ENCODE assay signal across 8 mouse cellular contexts in the genomic region with DNA sequence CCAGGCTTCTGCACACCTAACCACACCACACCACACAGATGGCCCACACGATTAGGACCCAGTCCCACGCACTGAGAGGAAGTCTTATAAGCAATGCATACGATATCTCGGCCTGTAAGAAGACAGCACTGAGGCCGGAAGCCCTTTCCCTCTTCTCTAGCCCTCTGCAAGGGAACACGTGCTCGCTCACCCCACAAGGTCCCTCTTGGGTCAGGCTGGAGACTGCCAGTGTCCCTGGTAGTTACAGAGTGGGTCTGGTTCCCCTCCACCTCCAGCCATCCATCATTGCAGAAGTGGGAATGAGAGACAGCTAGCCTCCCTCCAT. TPM values are rescaled to one million over a fixed set of nuclear protein-coding genes. Genes with fewer than 3 reads are reported as not detected.
A peak's percentile ranks its signal among the peaks of the same experiment; 100 is the strongest.
DNase-seq lines count a peak whose midpoint lies in the region; ATAC-seq and TF ChIP-seq lines count a peak whose summit lies in the region.

No protein-coding gene starts in this region.

- H3K36me3 ChIP-seq in embryonic facial prominence, embryonic 14.5 days (ENCODE audit: control insufficient read depth, insufficient read depth, low read length), result 0 out of 2 replicates have a peak, but pooled peaks cover 7% of the 10 kb centered on the region
- peaks cover 7% of the 10 kb centered on the region for H3K36me3 ChIP-seq in intestine, embryonic 14.5 days (ENCODE audit: control insufficient read depth, insufficient read depth, low read length)

- TF ChIP-seq CTCF in gastrocnemius, adult 2 months (IDR thresholded peaks at IDR 0.05), result no peak

- no peak for DNase-seq in gastrocnemius, adult 2 months
- no peak for DNase-seq in gastrocnemius, postnatal 36 days
- no peak for DNase-seq in embryonic facial prominence, embryonic 14.5 days (ENCODE audit: low spot score)
- no peak for DNase-seq in intestine, embryonic 14.5 days (ENCODE audit: low spot score)
- peak; percentile 52 for DNase-seq in thymus, postnatal 0 days (ENCODE audit: low spot score)
- no peak for DNase-seq in gastrocnemius, postnatal 10 days
- no peak for DNase-seq in cerebellum, adult 9-11 months

- H3K4me2 ChIP-seq in embryonic facial prominence, embryonic 14.5 days (ENCODE audit: low read depth, low read length), result peak overlapping the region; percentile 83
- peak overlapping the region; percentile 71 for H3K4me2 ChIP-seq in intestine, embryonic 14.5 days (ENCODE audit: low read length)

- 23% methylated on average over 7 of the region's 7 CpGs for WGBS in embryonic facial prominence, embryonic 14.5 days
- 35% methylated on average over 7 of the region's 7 CpGs for WGBS in intestine, embryonic 14.5 days

- H3K4me3 ChIP-seq in gastrocnemius, adult 2 months, result peak overlapping the region; percentile 98
- H3K4me3 ChIP-seq in embryonic facial prominence, embryonic 14.5 days (ENCODE audit: low read depth, low read length), result peak overlapping the region; percentile 84
- peak overlapping the region; percentile 88 for H3K4me3 ChIP-seq in intestine, embryonic 14.5 days (ENCODE audit: low read depth, low read length)

- intact Hi-C loops in gastrocnemius, adult 2 months (cut with DNase I), result loop anchor here (1.0 kb wide), 1 partner anchor 11 kb away; no protein-coding TSS in a partner anchor
- intact Hi-C loops in gastrocnemius, postnatal 36 days (cut with DNase I), result no loop called here

- peaks cover 40% of the 10 kb centered on the region for H3K4me1 ChIP-seq in embryonic facial prominence, embryonic 14.5 days (ENCODE audit: control insufficient read depth, insufficient read depth, low read length)
- H3K4me1 ChIP-seq in intestine, embryonic 14.5 days (replicated peaks; ENCODE audit: control insufficient read depth, insufficient read depth, low read length), result peaks cover 48% of the 10 kb centered on the region

- H3K9me3 ChIP-seq in embryonic facial prominence, embryonic 14.5 days (ENCODE audit: control insufficient read depth, low read length), result no peaks in the 10 kb centered on the region
- no peaks in the 10 kb centered on the region for H3K9me3 ChIP-seq in intestine, embryonic 14.5 days (ENCODE audit: control insufficient read depth, low read length)

- peak overlapping the region; percentile 96 for H3K9ac ChIP-seq in embryonic facial prominence, embryonic 14.5 days (ENCODE audit: low read depth, low read length)
- H3K9ac ChIP-seq in intestine, embryonic 14.5 days (ENCODE audit: low read length), result peak overlapping the region; percentile 96

- H3K27ac ChIP-seq in gastrocnemius, adult 2 months, result peak overlapping the region; percentile 58
- H3K27ac ChIP-seq in embryonic facial prominence, embryonic 14.5 days (replicated peaks; ENCODE audit: low read depth, low read length), result 0 out of 2 replicates have a peak overlapping the region, but pooled peaks have one; percentile 13
- H3K27ac ChIP-seq in intestine, embryonic 14.5 days (ENCODE audit: low read depth), result no peak overlapping the region

- no peak for ATAC-seq in embryonic facial prominence, embryonic 14.5 days (ENCODE audit: low read depth)
- ATAC-seq in intestine, embryonic 14.5 days (replicated peaks; ENCODE audit: low FRiP score, low TSS enrichment, low read depth), result no peak
- peak; percentile 27 for ATAC-seq in megakaryocyte progenitor cell, adult 5-6 weeks (replicated peaks; ENCODE audit: poor library complexity)

- no peaks in the 10 kb centered on the region for H3K27me3 ChIP-seq in embryonic facial prominence, embryonic 14.5 days (replicated peaks; ENCODE audit: control insufficient read depth, insufficient read depth, low read length)
- no peaks in the 10 kb centered on the region for H3K27me3 ChIP-seq in intestine, embryonic 14.5 days (replicated peaks; ENCODE audit: control insufficient read depth, insufficient read depth, low read length)

RNA-seq across cellular contexts. Expression of a gene that starts 9.6 kb away (rescaled TPM):
- 10 to 100 TPM in 1 of 2 experiments, 1 to 10 TPM in 1; 7.1 to 14.0 TPM for total RNA-seq in gastrocnemius, adult 2 months (2021)
- total RNA-seq in gastrocnemius, postnatal 36 days (2021), result 1 to 10 TPM; 8.5 to 9.5 TPM
- polyA plus RNA-seq in embryonic facial prominence, embryonic 14.5 days (2014; fragmentation: Nextera tagmentation; extraction: Ambion mirVana), result 25.7 and 26.6 TPM in 2 replicates
- 28.0 and 31.4 TPM in 2 replicates for polyA plus RNA-seq in intestine, embryonic 14.5 days (2014; fragmentation: Nextera tagmentation; extraction: Ambion mirVana)
- 58.6 and 71.3 TPM in 2 replicates for total RNA-seq in megakaryocyte progenitor cell, adult 5-6 weeks (2015)
- 119 and 152 TPM in 2 replicates for total RNA-seq in megakaryocyte progenitor cell, adult 5-6 weeks (2017)
- 94.7 and 98.5 TPM in 2 replicates for polyA plus RNA-seq in thymus, postnatal 0 days (2015; fragmentation: Nextera tagmentation; extraction: Ambion mirVana)
- 10 to 100 TPM; 19.3 to 31.7 TPM for total RNA-seq in gastrocnemius, postnatal 10 days (2021)

RNA-seq across cellular contexts. Expression of a gene that starts 23.2 kb away (rescaled TPM):
- not detected for total RNA-seq in gastrocnemius, adult 2 months (2021)
- total RNA-seq in gastrocnemius, postnatal 36 days (2021), result not detected
- polyA plus RNA-seq in embryonic facial prominence, embryonic 14.5 days (2014; fragmentation: Nextera tagmentation; extraction: Ambion mirVana), result not detected in 2 replicates
- polyA plus RNA-seq in intestine, embryonic 14.5 days (2014; fragmentation: Nextera tagmentation; extraction: Ambion mirVana), result not detected in 2 replicates
- not detected in 2 replicates for total RNA-seq in megakaryocyte progenitor cell, adult 5-6 weeks (2015)
- not detected in 2 replicates for total RNA-seq in megakaryocyte progenitor cell, adult 5-6 weeks (2017)
- 0.16 TPM in 1 of 2 replicates, not detected in the other for polyA plus RNA-seq in thymus, postnatal 0 days (2015; fragmentation: Nextera tagmentation; extraction: Ambion mirVana)
- total RNA-seq in gastrocnemius, postnatal 10 days (2021), result not detected

RNA-seq across cellular contexts. Expression of a gene that starts 37.7 kb away (rescaled TPM):
- not detected for total RNA-seq in gastrocnemius, adult 2 months (2021)
- not detected for total RNA-seq in gastrocnemius, postnatal 36 days (2021)
- polyA plus RNA-seq in embryonic facial prominence, embryonic 14.5 days (2014; fragmentation: Nextera tagmentation; extraction: Ambion mirVana), result not detected in 2 replicates
- polyA plus RNA-seq in intestine, embryonic 14.5 days (2014; fragmentation: Nextera tagmentation; extraction: Ambion mirVana), result not detected in 2 replicates
- total RNA-seq in megakaryocyte progenitor cell, adult 5-6 weeks (2015), result not detected in 2 replicates
- total RNA-seq in megakaryocyte progenitor cell, adult 5-6 weeks (2017), result not detected in 2 replicates
- polyA plus RNA-seq in thymus, postnatal 0 days (2015; fragmentation: Nextera tagmentation; extraction: Ambion mirVana), result 0.18 TPM in 1 of 2 replicates, not detected in the other
- total RNA-seq in gastrocnemius, postnatal 10 days (2021), result not detected

RNA-seq across cellular contexts. Expression of a gene that starts 39.7 kb away (rescaled TPM):
- not detected for total RNA-seq in gastrocnemius, adult 2 months (2021)
- total RNA-seq in gastrocnemius, postnatal 36 days (2021), result not detected
- not detected in 2 replicates for polyA plus RNA-seq in embryonic facial prominence, embryonic 14.5 days (2014; fragmentation: Nextera tagmentation; extraction: Ambion mirVana)
- polyA plus RNA-seq in intestine, embryonic 14.5 days (2014; fragmentation: Nextera tagmentation; extraction: Ambion mirVana), result not detected in 2 replicates
- not detected in 2 replicates for total RNA-seq in megakaryocyte progenitor cell, adult 5-6 weeks (2015)
- total RNA-seq in megakaryocyte progenitor cell, adult 5-6 weeks (2017), result not detected in 2 replicates
- 0.37 and 1.1 TPM in 2 replicates for polyA plus RNA-seq in thymus, postnatal 0 days (2015; fragmentation: Nextera tagmentation; extraction: Ambion mirVana)
- under 1 TPM in 1 of 2 experiments, not detected in 1; 0.14 TPM for total RNA-seq in gastrocnemius, postnatal 10 days (2021)

RNA-seq across cellular contexts. Expression of a gene that starts 43.9 kb away (rescaled TPM):
- total RNA-seq in gastrocnemius, adult 2 months (2021), result under 1 TPM; 0.36 to 0.53 TPM
- under 1 TPM; 0.26 to 0.57 TPM for total RNA-seq in gastrocnemius, postnatal 36 days (2021)
- 0.08 TPM in 1 of 2 replicates, not detected in the other for polyA plus RNA-seq in embryonic facial prominence, embryonic 14.5 days (2014; fragmentation: Nextera tagmentation; extraction: Ambion mirVana)
- polyA plus RNA-seq in intestine, embryonic 14.5 days (2014; fragmentation: Nextera tagmentation; extraction: Ambion mirVana), result not detected in 2 replicates
- total RNA-seq in megakaryocyte progenitor cell, adult 5-6 weeks (2015), result 0.39 TPM in 1 of 2 replicates, not detected in the other
- total RNA-seq in megakaryocyte progenitor cell, adult 5-6 weeks (2017), result 0.20 TPM in 1 of 2 replicates, not detected in the other
- polyA plus RNA-seq in thymus, postnatal 0 days (2015; fragmentation: Nextera tagmentation; extraction: Ambion mirVana), result 0.05 and 0.08 TPM in 2 replicates
- under 1 TPM; 0.09 TPM for total RNA-seq in gastrocnemius, postnatal 10 days (2021)
